Mouse (Mus musculus): ENCODE measurements around the gene Rprd1b.

Rprd1b gene

GRCm38 (mm10) chr2:158128461-158129130, 100.3 kb downstream of the Rprd1b start:
- DNase-seq = no peak

- no peak for DNase-seq
These were observed 101.2 kb downstream of the Rprd1b start for GRCm38 (mm10) chr2:158129291-158130002.

- DNase-seq = peak; percentile 69
These were observed 102.2 kb downstream of the Rprd1b start for GRCm38 (mm10) chr2:158130391-158130986.

- no peak for DNase-seq
These were observed 103.0 kb downstream of the Rprd1b start for GRCm38 (mm10) chr2:158131197-158131835.

- DNase-seq = no peak
These were observed 104.0 kb downstream of the Rprd1b start for GRCm38 (mm10) chr2:158132320-158132719.

GRCm38 (mm10) chr2:158133050-158133449, 104.8 kb downstream of the Rprd1b start:
- no peak for DNase-seq

- peak; percentile 89 for DNase-seq
These were observed 107.9 kb downstream of the Rprd1b start for GRCm38 (mm10) chr2:158136205-158136604.

GRCm38 (mm10) chr2:158137771-158138170, 109.5 kb downstream of the Rprd1b start:
- DNase-seq = no peak

- DNase-seq = no peak
These were observed 110.5 kb downstream of the Rprd1b start for GRCm38 (mm10) chr2:158138778-158139177.

GRCm38 (mm10) chr2:158139628-158140027, 111.3 kb downstream of the Rprd1b start:
- peak; percentile 85 for DNase-seq

GRCm38 (mm10) chr2:158140664-158141063, 112.4 kb downstream of the Rprd1b start:
- no peak for DNase-seq

GRCm38 (mm10) chr2:158141271-158141670, 113.0 kb downstream of the Rprd1b start:
- peak; percentile 47 for DNase-seq

GRCm38 (mm10) chr2:158141690-158142440, 113.6 kb downstream of the Rprd1b start:
- DNase-seq = peak; percentile 50

- DNase-seq = no peak
These were observed 114.7 kb downstream of the Rprd1b start for GRCm38 (mm10) chr2:158142981-158143380.

- no peak for DNase-seq
These were observed 115.5 kb downstream of the Rprd1b start for GRCm38 (mm10) chr2:158143816-158144215.

- DNase-seq = no peak
These were observed 116.0 kb downstream of the Rprd1b start for GRCm38 (mm10) chr2:158144263-158144662.

- DNase-seq = no peak
These were observed 116.6 kb downstream of the Rprd1b start for GRCm38 (mm10) chr2:158144750-158145527.

GRCm38 (mm10) chr2:158145528-158146065, 117.3 kb downstream of the Rprd1b start:
- no peak for DNase-seq

GRCm38 (mm10) chr2:158146223-158146622, 117.9 kb downstream of the Rprd1b start, which contains the start of gene Tgm2:
Tgm2 (minus strand) TSS chr2:158146436.
- DNase-seq = peak; percentile 94

- no peak for DNase-seq
These were observed 118.7 kb downstream of the Rprd1b start for GRCm38 (mm10) chr2:158146971-158147370.

- no peak for DNase-seq
These were observed 122.8 kb downstream of the Rprd1b start for GRCm38 (mm10) chr2:158151077-158151476.
